Comparison of ENCODE assay signal across 9 mouse cellular contexts in genomic region chr3:89347916-89348315, GRCm38 (mm10). TPM values are rescaled to one million over a fixed set of nuclear protein-coding genes. Genes with fewer than 3 reads are reported as not detected.
DNase-seq lines count a peak whose midpoint lies in the region; ATAC-seq and TF ChIP-seq lines count a peak whose summit lies in the region.
"Had no signal": no experiment of that assay in that cellular context is flagged by ENCODE, and none has a peak within 500 bp of the region (broad histone marks: within the 10 kb centered on the region; RNA-seq: fewer than 3 reads in every experiment).

No protein-coding gene starts in this region.

- no peak overlapping the region for H3K4me2 ChIP-seq in hindbrain, embryonic 11.5 days (replicated peaks; ENCODE audit: low read depth, low read length)
- 0 out of 2 replicates have a peak overlapping the region, but pooled peaks have one; percentile 85 for H3K4me2 ChIP-seq in stomach, embryonic 14.5 days (replicated peaks; ENCODE audit: low read depth, low read length)
- H3K4me2 ChIP-seq in stomach, postnatal 0 days (replicated peaks; ENCODE audit: low read depth), result no peak overlapping the region

- TF ChIP-seq EP300 in stomach, postnatal 0 days (optimal IDR thresholded peaks at IDR 0.05), result no peak

- H3K9me3 ChIP-seq in hindbrain, embryonic 10.5 days, result no peaks in the 10 kb centered on the region
- no peaks in the 10 kb centered on the region for H3K9me3 ChIP-seq in hindbrain, embryonic 11.5 days (ENCODE audit: control insufficient read depth, low read length)
- H3K9me3 ChIP-seq in stomach, embryonic 14.5 days (ENCODE audit: control insufficient read depth, low read depth, low read length), result no peaks in the 10 kb centered on the region
- no peaks in the 10 kb centered on the region for H3K9me3 ChIP-seq in stomach, postnatal 0 days (ENCODE audit: control insufficient read depth, low read length)

- H3K36me3 ChIP-seq in hindbrain, embryonic 10.5 days, result peaks cover 41% of the 10 kb centered on the region
- H3K36me3 ChIP-seq in hindbrain, embryonic 11.5 days (ENCODE audit: control insufficient read depth, insufficient read depth, low read length), result no peaks in the 10 kb centered on the region
- H3K36me3 ChIP-seq in stomach, embryonic 14.5 days (ENCODE audit: control insufficient read depth, insufficient read depth, low read length), result no peaks in the 10 kb centered on the region; the same call in 1 of the 2 replicates
- H3K36me3 ChIP-seq in stomach, postnatal 0 days (ENCODE audit: control insufficient read depth, insufficient read depth, low read length), result peaks cover 7% of the 10 kb centered on the region

- TF ChIP-seq CTCF in stomach, postnatal 0 days (IDR thresholded peaks at IDR 0.05; ENCODE audit: low read depth), result no peak

- H3K27ac ChIP-seq in hindbrain, embryonic 10.5 days, result no peak overlapping the region
- no peak overlapping the region for H3K27ac ChIP-seq in hindbrain, embryonic 11.5 days (ENCODE audit: low read depth, low read length)
- no peak overlapping the region; the same call in 1 of the 2 replicates for H3K27ac ChIP-seq in stomach, embryonic 14.5 days (ENCODE audit: low read length)
- H3K27ac ChIP-seq in stomach, postnatal 0 days (replicated peaks), result no peak overlapping the region; the same call in 1 of the 2 replicates

- ATAC-seq in hindbrain, embryonic 11.5 days (ENCODE audit: low FRiP score), result no peak
- no peak for ATAC-seq in stomach, embryonic 14.5 days (ENCODE audit: insufficient number of reproducible peaks, insufficient read depth, low FRiP score, low read depth)
- ATAC-seq in stomach, postnatal 0 days (ENCODE audit: low FRiP score, low TSS enrichment), result no peak

- peaks cover 49% of the 10 kb centered on the region for H3K4me1 ChIP-seq in hindbrain, embryonic 10.5 days (replicated peaks)
- H3K4me1 ChIP-seq in hindbrain, embryonic 11.5 days (replicated peaks; ENCODE audit: control insufficient read depth, insufficient read depth, low read length), result peaks cover 9% of the 10 kb centered on the region
- H3K4me1 ChIP-seq in stomach, embryonic 14.5 days (ENCODE audit: control insufficient read depth, insufficient read depth, low read length), result peaks cover 10% of the 10 kb centered on the region; the same call in 1 of the 2 replicates
- H3K4me1 ChIP-seq in stomach, postnatal 0 days (replicated peaks; ENCODE audit: control insufficient read depth, insufficient read depth), result peaks cover 3% of the 10 kb centered on the region; the same call in 1 of the 2 replicates

- H3K27me3 ChIP-seq in hindbrain, embryonic 10.5 days (ENCODE audit: insufficient read depth, poor library complexity, severe bottlenecking), result peaks cover 57% of the 10 kb centered on the region
- H3K27me3 ChIP-seq in hindbrain, embryonic 11.5 days (ENCODE audit: control insufficient read depth, insufficient read depth, low read length), result peaks cover 3% of the 10 kb centered on the region; the same call in 1 of the 2 replicates
- H3K27me3 ChIP-seq in stomach, embryonic 14.5 days (ENCODE audit: control insufficient read depth, insufficient read depth, low read length), result no peaks in the 10 kb centered on the region
- no peaks in the 10 kb centered on the region for H3K27me3 ChIP-seq in stomach, postnatal 0 days (ENCODE audit: control insufficient read depth, insufficient read depth, low read length)

- WGBS in hindbrain, embryonic 10.5 days, result 64% methylated on average over 1 of the region's 1 CpGs
- 76% methylated on average over 1 of the region's 1 CpGs for WGBS in hindbrain, embryonic 11.5 days
- WGBS in stomach, embryonic 14.5 days, result 80% methylated on average over 1 of the region's 1 CpGs
- 85% methylated on average over 1 of the region's 1 CpGs for WGBS in stomach, postnatal 0 days

- DNase-seq in hindbrain, embryonic 10.5 days (ENCODE audit: low spot score), result no peak
- DNase-seq in hindbrain, embryonic 11.5 days (ENCODE audit: low spot score), result no peak
- DNase-seq in stomach, postnatal 0 days (ENCODE audit: low spot score), result no peak
- peak; percentile 65 for DNase-seq in kidney, postnatal 10 days
- DNase-seq in ovary, adult 18-20 months (ENCODE audit: low spot score), result no peak
- no peak for DNase-seq in layer of hippocampus, adult 11-12 months (ENCODE audit: low spot score)
- no peak for DNase-seq in spleen, adult 12 weeks (ENCODE audit: low spot score)
- DNase-seq: right cerebral cortex, postnatal 25 days had no signal

- H3K4me3 ChIP-seq in hindbrain, embryonic 10.5 days, result peak overlapping the region; percentile 73; the same call in 1 of the 2 replicates
- H3K4me3 ChIP-seq in hindbrain, embryonic 11.5 days (ENCODE audit: low read depth, low read length), result no peak overlapping the region
- no peak overlapping the region for H3K4me3 ChIP-seq in stomach, embryonic 14.5 days (ENCODE audit: low read depth, low read length)
- no peak overlapping the region for H3K4me3 ChIP-seq in stomach, postnatal 0 days (ENCODE audit: low read depth, low read length)

- no peak overlapping the region for H3K9ac ChIP-seq in hindbrain, embryonic 11.5 days (ENCODE audit: low read depth, low read length)
- H3K9ac ChIP-seq in stomach, embryonic 14.5 days (replicated peaks; ENCODE audit: low read depth, low read length), result no peak overlapping the region
- H3K9ac ChIP-seq in stomach, postnatal 0 days (ENCODE audit: low read length), result no peak overlapping the region

RNA-seq across cellular contexts. Expression of gene Adam15, which starts 1.9 kb away (rescaled TPM):
- polyA plus RNA-seq in hindbrain, embryonic 10.5 days (2016; fragmentation: Nextera tagmentation; extraction: Ambion mirVana), result 36.4 and 38.1 TPM in 2 replicates
- polyA plus RNA-seq in hindbrain, embryonic 11.5 days (2014; fragmentation: Nextera tagmentation; extraction: Ambion mirVana), result 17.8 TPM in 2 replicates
- 27.9 and 28.5 TPM in 2 replicates for polyA plus RNA-seq in stomach, embryonic 14.5 days (2014; fragmentation: Nextera tagmentation; extraction: Ambion mirVana)
- 43.0 and 44.8 TPM in 2 replicates for polyA plus RNA-seq in stomach, postnatal 0 days (2015; fragmentation: Nextera tagmentation; extraction: Ambion mirVana)

RNA-seq across cellular contexts. Expression of gene Efna4, which starts 10.1 kb away (rescaled TPM):
- polyA plus RNA-seq in hindbrain, embryonic 10.5 days (2016; fragmentation: Nextera tagmentation; extraction: Ambion mirVana), result 22.4 and 23.2 TPM in 2 replicates
- 18.9 and 20.6 TPM in 2 replicates for polyA plus RNA-seq in hindbrain, embryonic 11.5 days (2014; fragmentation: Nextera tagmentation; extraction: Ambion mirVana)
- polyA plus RNA-seq in stomach, embryonic 14.5 days (2014; fragmentation: Nextera tagmentation; extraction: Ambion mirVana), result 24.0 and 25.3 TPM in 2 replicates
- polyA plus RNA-seq in stomach, postnatal 0 days (2015; fragmentation: Nextera tagmentation; extraction: Ambion mirVana), result 8.9 and 11.7 TPM in 2 replicates

RNA-seq across cellular contexts. Expression of gene Dcst2, which starts 13.9 kb away (rescaled TPM):
- 0.34 TPM in 1 of 2 replicates, not detected in the other for polyA plus RNA-seq in hindbrain, embryonic 10.5 days (2016; fragmentation: Nextera tagmentation; extraction: Ambion mirVana)
- 0.14 and 0.27 TPM in 2 replicates for polyA plus RNA-seq in hindbrain, embryonic 11.5 days (2014; fragmentation: Nextera tagmentation; extraction: Ambion mirVana)
- 0.18 and 0.42 TPM in 2 replicates for polyA plus RNA-seq in stomach, embryonic 14.5 days (2014; fragmentation: Nextera tagmentation; extraction: Ambion mirVana)
- 0.33 and 0.41 TPM in 2 replicates for polyA plus RNA-seq in stomach, postnatal 0 days (2015; fragmentation: Nextera tagmentation; extraction: Ambion mirVana)

RNA-seq across cellular contexts. Expression of gene Dcst1, which starts 17.1 kb away (rescaled TPM):
- 0.09 and 0.33 TPM in 2 replicates for polyA plus RNA-seq in hindbrain, embryonic 10.5 days (2016; fragmentation: Nextera tagmentation; extraction: Ambion mirVana)
- 0.28 and 0.63 TPM in 2 replicates for polyA plus RNA-seq in hindbrain, embryonic 11.5 days (2014; fragmentation: Nextera tagmentation; extraction: Ambion mirVana)
- polyA plus RNA-seq in stomach, embryonic 14.5 days (2014; fragmentation: Nextera tagmentation; extraction: Ambion mirVana), result 0.11 and 0.55 TPM in 2 replicates
- polyA plus RNA-seq in stomach, postnatal 0 days (2015; fragmentation: Nextera tagmentation; extraction: Ambion mirVana), result 0.29 and 0.36 TPM in 2 replicates

RNA-seq across cellular contexts. Expression of gene Efna3, which starts 25.2 kb away (rescaled TPM):
- 5.9 and 10.7 TPM in 2 replicates for polyA plus RNA-seq in hindbrain, embryonic 10.5 days (2016; fragmentation: Nextera tagmentation; extraction: Ambion mirVana)
- 13.8 TPM in 2 replicates for polyA plus RNA-seq in hindbrain, embryonic 11.5 days (2014; fragmentation: Nextera tagmentation; extraction: Ambion mirVana)
- polyA plus RNA-seq in stomach, embryonic 14.5 days (2014; fragmentation: Nextera tagmentation; extraction: Ambion mirVana), result 10.9 and 11.6 TPM in 2 replicates
- 25.8 and 29.2 TPM in 2 replicates for polyA plus RNA-seq in stomach, postnatal 0 days (2015; fragmentation: Nextera tagmentation; extraction: Ambion mirVana)
